Mouse (Mus musculus) neural tube, embryonic 14.5 days (tissue): ENCODE results near the gene Nadsyn1. TPM values are rescaled to one million over a fixed set of nuclear protein-coding genes. Genes with fewer than 3 reads are reported as not detected.

Source experiments
- ATAC-seq: fragments of 200-750 bp; cut with Nextera tagmentation; 2 replicates; pipeline ENCODE4 v1.8.0; 2017; ENCODE audit warnings: low read depth, mild to moderate bottlenecking, moderate TSS enrichment, moderate library complexity
- H3K27ac ChIP-seq: fragments of 300-500 bp; sonication (generic); 2 replicates; pipeline ENCODE4 v1.5.1; 2014; ENCODE audit warnings: low read depth, mild to moderate bottlenecking, control low read depth, low read length, moderate library complexity, mixed read lengths
- H3K27me3 ChIP-seq: fragments of 300-500 bp; sonication (generic); 2 replicates; pipeline ENCODE4 v1.6.1; 2014; ENCODE audit warnings: low read length; ENCODE audit not compliant: control insufficient read depth, insufficient read depth
- H3K36me3 ChIP-seq: fragments of 300-500 bp; sonication (generic); 2 replicates; pipeline ENCODE4 v1.6.1; 2014; ENCODE audit warnings: low read length, mixed read lengths; ENCODE audit not compliant: control insufficient read depth, insufficient read depth
- H3K4me1 ChIP-seq: fragments of 300-500 bp; sonication (generic); 2 replicates; pipeline ENCODE4 v1.6.1; 2014; ENCODE audit warnings: low read length; ENCODE audit not compliant: control insufficient read depth, insufficient read depth
- H3K4me2 ChIP-seq: fragments of 300-500 bp; sonication (generic); 2 replicates; pipeline ENCODE4 v1.6.1; 2014; ENCODE audit warnings: mild to moderate bottlenecking, low read depth, low read length, control low read depth
- H3K4me3 ChIP-seq: fragments of 300-500 bp; sonication (generic); 2 replicates; pipeline ENCODE4 v1.5.1; 2014; ENCODE audit warnings: low read depth, low read length, control low read depth, mixed read lengths
- H3K9ac ChIP-seq: fragments of 300-500 bp; sonication (generic); replicated peaks from 2 replicates; pipeline ENCODE4 v1.6.1; 2014; ENCODE audit warnings: low read depth, mild to moderate bottlenecking, control low read depth, low read length, mixed read lengths
- H3K9me3 ChIP-seq: fragments of 300-500 bp; sonication (generic); 2 replicates; pipeline ENCODE4 v1.6.1; 2016; ENCODE audit warnings: low read length; ENCODE audit not compliant: control insufficient read depth
- WGBS: fragments of 180-500 bp; shearing (Covaris S2); extraction: QIAGEN DNeasy Blood & Tissue Kit; methylation state at CpG from one replicate; pipeline ENCODE4 v1.1.7; 2014; 5-methylcytosine and 5-hydroxymethylcytosine counted together
- microRNA-seq: library from miRNA; unstranded; fragments of <30 nt; microRNA quantifications from one replicate; pipeline ENCODE4, GENCODE M21; 2016
- polyA plus RNA-seq: library from polyadenylated mRNA; unstranded; fragments of >200 nt; fragmentation: Nextera tagmentation; extraction: Ambion mirVana; gene quantifications from 2 replicates; pipeline ENCODE4 v1.2.1, GENCODE M21; 2014

Nadsyn1 gene
- polyA plus RNA-seq, 1 experiment from 2014 or later = 6.7 TPM

GRCm38 (mm10) chr7:143752056-143752455 lies 70.6 kb downstream of the Nadsyn1 start:
- WGBS = 80% methylated on average over 4 of the region's 4 CpGs
- no peak for ATAC-seq
- no peak overlapping the region for H3K4me2 ChIP-seq
- H3K4me3 ChIP-seq = no peak overlapping the region
- H3K36me3 ChIP-seq = no peaks in the 10 kb centered on the region
- no peak overlapping the region; the same call in 1 of the 2 replicates for H3K9ac ChIP-seq
- peaks cover 12% of the 10 kb centered on the region; the same call in 1 of the 2 replicates for H3K4me1 ChIP-seq
- H3K27me3 ChIP-seq = peaks cover 15% of the 10 kb centered on the region
- H3K9me3 ChIP-seq = no peaks in the 10 kb centered on the region
- H3K27ac ChIP-seq = no peak overlapping the region

DNA sequence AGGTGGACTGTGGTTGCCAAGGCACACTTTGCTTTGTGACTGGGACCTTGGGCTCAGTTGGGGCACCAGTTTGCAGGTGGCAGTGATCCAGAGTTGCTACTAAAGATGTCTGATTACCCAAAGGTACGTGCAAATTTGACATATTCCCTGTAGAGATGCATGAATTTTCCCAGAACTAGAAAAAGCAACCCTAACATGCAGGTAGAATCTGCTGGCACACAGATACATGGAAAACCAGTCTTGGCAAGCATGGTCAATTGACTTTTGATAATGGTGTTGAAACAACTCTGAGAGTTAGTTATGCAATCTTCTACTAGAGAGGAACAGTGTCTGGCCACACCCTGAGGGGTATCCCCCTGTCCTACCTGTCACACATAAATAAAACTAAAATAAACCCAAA lies 71.3 kb downstream of the Nadsyn1 start:
- no peaks in the 10 kb centered on the region for H3K36me3 ChIP-seq
- no peak for ATAC-seq
- H3K4me2 ChIP-seq = no peak overlapping the region
- H3K4me3 ChIP-seq = no peak overlapping the region
- peaks cover 15% of the 10 kb centered on the region for H3K27me3 ChIP-seq
- H3K9me3 ChIP-seq = no peaks in the 10 kb centered on the region
- H3K4me1 ChIP-seq = peaks cover 7% of the 10 kb centered on the region; the same call in 1 of the 2 replicates
- H3K27ac ChIP-seq = no peak overlapping the region
- 71% methylated on average over 1 of the region's 1 CpGs for WGBS
- no peak overlapping the region; the same call in 1 of the 2 replicates for H3K9ac ChIP-seq

GRCm38 (mm10) chr7:143749045-143749444 lies 73.6 kb downstream of the Nadsyn1 start:
- H3K27me3 ChIP-seq = no peaks in the 10 kb centered on the region
- H3K27ac ChIP-seq = no peak overlapping the region
- H3K4me1 ChIP-seq = peaks cover 7% of the 10 kb centered on the region; the same call in 1 of the 2 replicates
- H3K4me3 ChIP-seq = no peak overlapping the region
- ATAC-seq = no peak
- no peak overlapping the region for H3K4me2 ChIP-seq
- no peak overlapping the region for H3K9ac ChIP-seq
- no peaks in the 10 kb centered on the region for H3K36me3 ChIP-seq
- no peaks in the 10 kb centered on the region for H3K9me3 ChIP-seq
- 71% methylated on average over 3 of the region's 3 CpGs for WGBS

GRCm38 (mm10) chr7:143748041-143748868 lies 74.4 kb downstream of the Nadsyn1 start:
- Histone ChIP-seq H3K4me3 (no peak overlapping the region), H3K27me3 (no peaks in the 10 kb centered on the region), H3K9me3 (no peaks in the 10 kb centered on the region), H3K27ac (peak overlapping the region; percentile 60), H3K9ac (no peak overlapping the region; the same call in 1 of the 2 replicates), H3K4me1 (peaks cover 7% of the 10 kb centered on the region; the same call in 1 of the 2 replicates), H3K4me2 (peak overlapping the region; percentile 41), H3K36me3 (no peaks in the 10 kb centered on the region)
- ATAC-seq = peak; percentile 91
- WGBS = 2% methylated on average over 16 of the region's 16 CpGs

Small RNAs within 50 kb of the gene (microRNA-seq; reads per million reads assigned to microRNA genes)
- gene Gm22064 = not detected

Other genes starting within 250 kb of the Nadsyn1 start
- 65.0 and 67.2 TPM in 2 replicates for gene Cars, start 222.8 kb downstream of the Nadsyn1 start, polyA plus RNA-seq
- gene Tnfrsf26, start 194.1 kb downstream of the Nadsyn1 start, polyA plus RNA-seq = 0.17 TPM in 1 of 2 replicates, not detected in the other
- gene Tnfrsf22, start 173.2 kb downstream of the Nadsyn1 start, polyA plus RNA-seq = 3.2 and 5.7 TPM in 2 replicates
- 0.98 and 1.3 TPM in 2 replicates for gene Tnfrsf23, start 137.0 kb downstream of the Nadsyn1 start, polyA plus RNA-seq
- 33.3 and 35.5 TPM in 2 replicates for gene Osbpl5, start 65.9 kb downstream of the Nadsyn1 start, polyA plus RNA-seq
- not detected in 2 replicates for gene Mrgprg, start 55.9 kb downstream of the Nadsyn1 start, polyA plus RNA-seq
- 7.4 and 8.4 TPM in 2 replicates for gene Mrgpre, start 38.3 kb downstream of the Nadsyn1 start, polyA plus RNA-seq
- gene Dhcr7, start 296 bp upstream of the Nadsyn1 start, polyA plus RNA-seq = 57.4 and 60.4 TPM in 2 replicates
- gene Gm498, start 44.0 kb upstream of the Nadsyn1 start, polyA plus RNA-seq = not detected in 2 replicates
- gene Shank2, start 179.1 kb upstream of the Nadsyn1 start, polyA plus RNA-seq = 11.7 and 16.1 TPM in 2 replicates